Mouse (Mus musculus) monocyte, adult 5-6 weeks (primary cell): Measurements from ENCODE around the gene Umps. TPM values are rescaled to one million over a fixed set of nuclear protein-coding genes. Genes with fewer than 3 reads are reported as not detected.

Source experiments
- total RNA-seq: library from RNA; stranded (forward); fragments of 200-1000, 200-491, 200-594 nt; gene quantifications from 3 replicates; pipeline ENCODE4 v1.2.3, GENCODE M21; 2017

Gene Umps
- total RNA-seq, 1 experiment from 2014 or later, result 23.2 TPM

Other genes with a start within 250 kb of the Umps start
- gene Muc13, start 173.0 kb downstream of the Umps start, total RNA-seq, result 0.11 to 1.6 TPM (median 1.4 TPM) in 3 replicates
- gene Itgb5, start 137.4 kb downstream of the Umps start, total RNA-seq, result 77.9 to 109 TPM (median 85.1 TPM) in 3 replicates